In genomic region chr5:113469826-113470225, GRCm38 (mm10) we compare ENCODE assay signal across 25 mouse cellular contexts. TPM values are rescaled to one million over a fixed set of nuclear protein-coding genes. Genes with fewer than 3 reads are reported as not detected.
DNase-seq lines count a peak whose midpoint lies in the region; ATAC-seq lines count a peak whose summit lies in the region.
"Had no signal": no experiment of that assay in that cellular context is flagged by ENCODE, and none has a peak within 500 bp of the region (broad histone marks: within the 10 kb centered on the region; RNA-seq: fewer than 3 reads in every experiment).

No protein-coding gene starts in this region.

- ATAC-seq in embryonic facial prominence, embryonic 13.5 days (ENCODE audit: insufficient number of reproducible peaks, insufficient read depth, low FRiP score, low TSS enrichment, low read depth), result no peak
- ATAC-seq in limb, embryonic 15.5 days (ENCODE audit: insufficient number of reproducible peaks, low FRiP score, low TSS enrichment, low read depth), result no peak
- ATAC-seq: CD4-positive, CD25-positive, alpha-beta regulatory T cell, adult 4 months; forebrain, embryonic 13.5 days; forebrain, embryonic 16.5 days had no signal

- peak overlapping the region; percentile 92 for H3K27ac ChIP-seq in embryonic facial prominence, embryonic 13.5 days
- 0 out of 2 replicates have a peak overlapping the region, but pooled peaks have one; percentile 17 for H3K27ac ChIP-seq in limb, embryonic 15.5 days
- H3K27ac ChIP-seq: forebrain, embryonic 10.5 days; forebrain, embryonic 13.5 days; hindbrain, embryonic 12.5 days; hindbrain, embryonic 15.5 days had no signal

- no peak overlapping the region for H3K9ac ChIP-seq in embryonic facial prominence, embryonic 13.5 days
- no peak overlapping the region for H3K9ac ChIP-seq in limb, embryonic 15.5 days
- H3K9ac ChIP-seq: forebrain, embryonic 13.5 days; hindbrain, embryonic 12.5 days; hindbrain, embryonic 15.5 days had no signal

- H3K4me3 ChIP-seq in embryonic facial prominence, embryonic 13.5 days, result no peak overlapping the region
- H3K4me3 ChIP-seq in limb, embryonic 15.5 days, result no peak overlapping the region
- H3K4me3 ChIP-seq: forebrain, embryonic 10.5 days; forebrain, embryonic 13.5 days; hindbrain, embryonic 12.5 days; hindbrain, embryonic 15.5 days had no signal

- H3K9me3 ChIP-seq in embryonic facial prominence, embryonic 13.5 days, result no peaks in the 10 kb centered on the region
- no peaks in the 10 kb centered on the region for H3K9me3 ChIP-seq in limb, embryonic 15.5 days
- H3K9me3 ChIP-seq: forebrain, embryonic 10.5 days; forebrain, embryonic 13.5 days; hindbrain, embryonic 12.5 days; hindbrain, embryonic 15.5 days had no signal

- peak; percentile 68 for DNase-seq in layer of hippocampus, adult 9-11 months
- DNase-seq in layer of hippocampus, postnatal 10 days (ENCODE audit: low spot score in 2 of 2), result no peak
- peak; percentile 88 for DNase-seq in brain, adult 2 months (ENCODE audit: low read depth, low spot score)
- no peak for DNase-seq in cerebellum, postnatal 14 days
- DNase-seq: adrenal gland, adult 2 months; adrenal gland, postnatal 25 days; cerebellum, adult 18-20 months; cerebellum, adult 9-10 months; cerebellum, postnatal 25 days; gastrocnemius, postnatal 10 days; gastrocnemius, postnatal 36 days; heart, adult 11 months had no signal

- H3K4me1 ChIP-seq in embryonic facial prominence, embryonic 13.5 days, result peaks cover 42% of the 10 kb centered on the region
- peaks cover 21% of the 10 kb centered on the region for H3K4me1 ChIP-seq in limb, embryonic 15.5 days

- 88% methylated on average over 5 of the region's 5 CpGs for WGBS in embryonic facial prominence, embryonic 13.5 days
- 92% methylated on average over 5 of the region's 5 CpGs for whole genome bisulfite sequencing in limb, embryonic 15.5 days

- no peaks in the 10 kb centered on the region for H3K27me3 ChIP-seq in embryonic facial prominence, embryonic 13.5 days
- peaks cover 5% of the 10 kb centered on the region; the same call in 1 of the 2 replicates for H3K27me3 ChIP-seq in limb, embryonic 15.5 days
- H3K27me3 ChIP-seq: forebrain, embryonic 13.5 days; hindbrain, embryonic 15.5 days had no signal

- 0 out of 2 replicates have a peak overlapping the region, but pooled peaks have one; percentile 21 for H3K4me2 ChIP-seq in embryonic facial prominence, embryonic 13.5 days
- no peak overlapping the region for H3K4me2 ChIP-seq in limb, embryonic 15.5 days
- H3K4me2 ChIP-seq: forebrain, embryonic 13.5 days; heart, embryonic 11.5 days; hindbrain, embryonic 12.5 days; hindbrain, embryonic 15.5 days had no signal

- H3K36me3 ChIP-seq in embryonic facial prominence, embryonic 13.5 days, result no peaks in the 10 kb centered on the region
- H3K36me3 ChIP-seq in limb, embryonic 15.5 days, result no peaks in the 10 kb centered on the region
- H3K36me3 ChIP-seq: forebrain, embryonic 10.5 days; hindbrain, embryonic 12.5 days; hindbrain, embryonic 15.5 days had no signal

RNA-seq across cellular contexts. Expression of gene Wscd2, which starts 20.3 kb away (rescaled TPM):
- total RNA-seq in layer of hippocampus, postnatal 10 days (2021), result 10 to 100 TPM; 58.0 to 63.4 TPM
- polyA plus RNA-seq in embryonic facial prominence, embryonic 13.5 days (2015; fragmentation: Nextera tagmentation; extraction: Ambion mirVana), result 12.5 and 14.6 TPM in 2 replicates
- 9.1 and 11.0 TPM in 2 replicates for polyA plus RNA-seq in limb, embryonic 15.5 days (2015; fragmentation: Nextera tagmentation; extraction: Ambion mirVana)
- total RNA-seq: common myeloid progenitor, adult 5-6 weeks; hematopoietic stem cell, adult 5-6 weeks; MEL had no signal
- polyA plus RNA-seq: C2C12 had no signal

Comparison
In these comparisons a context has a peak if more than half of its experiments do, and no peak if none do; other contexts are left out.
1. DNase-seq: peak in layer of hippocampus, adult 9-11 months (single experiment) and brain, adult 2 months (single experiment); none in layer of hippocampus, postnatal 10 days (0 of 2) and cerebellum, postnatal 14 days (0 of 2).